Mouse (Mus musculus): ENCODE measurements at regions not wholly inside any gene's neighbourhood (a gene's known extent, or its start where the extent isn't known, plus 50 kb on each side); places are given as distances from the start of the nearest gene placed in this dataset.
A peak's percentile ranks its signal among the peaks of the same experiment; 100 is the strongest.

DNA sequence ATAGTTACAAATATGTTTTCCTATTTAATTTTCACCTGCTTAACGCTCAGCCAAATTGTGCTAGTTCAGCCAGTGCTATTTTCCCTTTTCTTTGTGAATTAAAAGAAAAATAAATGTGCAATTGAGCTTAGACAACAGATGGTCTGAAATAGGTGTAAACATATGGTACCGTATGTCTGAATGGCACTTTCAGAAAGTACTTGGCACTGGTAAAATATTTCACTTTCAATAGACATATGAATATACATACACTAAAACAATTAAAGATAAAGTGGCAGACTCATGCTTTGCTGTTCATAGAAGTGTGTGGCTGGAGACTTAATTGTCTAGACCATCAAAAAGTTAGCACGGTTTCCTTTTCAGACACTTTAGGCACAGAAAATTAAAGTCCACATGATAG, 794.8 kb upstream of the Slitrk1 start:
- no peak for DNase-seq (ENCODE audit: extremely low spot score in 1 of 2, low spot score in 2 of 2)
- intact Hi-C loops (cut with DNase I), result no loop called here

GRCm38 (mm10) chr14:109700296-109700695, 786.3 kb upstream of the Slitrk1 start:
- Histone ChIP-seq H3K4me3 (no peak overlapping the region), H3K27ac (no peak overlapping the region)
- no peak for DNase-seq (ENCODE audit: extremely low spot score in 1 of 2, low spot score in 2 of 2)
- intact Hi-C loops (cut with DNase I), result no loop called here
- TF ChIP-seq CTCF (IDR thresholded peaks at IDR 0.05), result no peak

More for the DNA sequence above, 794.8 kb upstream of the Slitrk1 start:
- no peak overlapping the region for H3K4me3 ChIP-seq
- no peak overlapping the region for H3K27ac ChIP-seq
- TF ChIP-seq CTCF (IDR thresholded peaks at IDR 0.05), result no peak

GRCm38 (mm10) chr14:109668566-109669116, 754.7 kb upstream of the Slitrk1 start:
- no peak for TF ChIP-seq CTCF (IDR thresholded peaks at IDR 0.05)
- intact Hi-C loops (cut with DNase I), result no loop called here
- no peak for DNase-seq (ENCODE audit: extremely low spot score in 1 of 2, low spot score in 2 of 2)
- Histone ChIP-seq H3K27ac (no peak overlapping the region), H3K4me3 (no peak overlapping the region)

DNA sequence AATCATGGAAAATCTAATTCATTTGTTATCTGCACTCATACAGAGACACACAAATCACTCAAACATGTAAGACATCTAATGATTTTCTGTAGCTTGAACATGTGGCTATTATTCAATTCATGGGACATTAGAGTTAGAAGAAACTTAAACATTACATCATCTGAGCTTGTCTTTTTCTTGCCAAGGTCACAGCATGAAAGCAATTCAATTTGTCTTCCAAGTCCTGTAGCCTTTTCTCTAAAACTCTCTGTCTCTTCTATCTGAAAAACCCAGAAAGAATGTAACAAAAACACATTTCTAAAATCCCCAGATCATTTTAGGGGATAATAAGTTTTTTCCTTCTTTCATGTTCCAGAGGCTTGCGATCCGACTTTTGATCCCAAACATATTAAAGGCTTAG, 754.1 kb upstream of the Slitrk1 start:
- intact Hi-C loops (cut with DNase I), result no loop called here
- no peak for DNase-seq (ENCODE audit: extremely low spot score in 1 of 2, low spot score in 2 of 2)
- TF ChIP-seq CTCF (IDR thresholded peaks at IDR 0.05), result no peak
- H3K4me3 ChIP-seq, result no peak overlapping the region
- no peak overlapping the region for H3K27ac ChIP-seq

- Histone ChIP-seq H3K4me3 (no peak overlapping the region), H3K27ac (no peak overlapping the region)
- TF ChIP-seq CTCF (IDR thresholded peaks at IDR 0.05), result no peak
- DNase-seq (ENCODE audit: extremely low spot score in 1 of 2, low spot score in 2 of 2), result no peak
- intact Hi-C loops (cut with DNase I), result no loop called here
Observed at GRCm38 (mm10) chr14:109663503-109664039, 749.6 kb upstream of the Slitrk1 start.

DNA sequence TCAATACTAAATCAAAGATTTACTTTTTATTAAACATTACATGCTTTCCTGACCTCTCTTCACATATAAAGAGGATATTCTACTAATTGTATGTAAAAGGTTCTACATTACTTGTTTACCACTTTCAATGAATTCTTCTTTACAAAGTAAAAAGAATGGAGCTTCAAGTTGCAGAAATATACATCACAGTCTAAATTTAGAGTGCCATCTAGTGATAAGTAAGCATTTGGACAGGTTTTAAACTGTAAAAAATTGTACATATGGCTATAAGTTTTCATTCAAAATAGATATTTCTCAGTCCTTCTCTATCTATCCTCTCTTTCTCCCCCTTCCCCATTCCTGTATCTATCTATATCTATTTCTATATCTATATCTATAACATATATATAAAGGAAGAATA, 746.4 kb upstream of the Slitrk1 start:
- no peak overlapping the region for H3K27ac ChIP-seq
- intact Hi-C loops (cut with DNase I), result no loop called here
- no peak overlapping the region for H3K4me3 ChIP-seq
- peak; percentile 52 for TF ChIP-seq CTCF (IDR thresholded peaks at IDR 0.05)
- no peak for DNase-seq (ENCODE audit: extremely low spot score in 1 of 2, low spot score in 2 of 2)

DNA sequence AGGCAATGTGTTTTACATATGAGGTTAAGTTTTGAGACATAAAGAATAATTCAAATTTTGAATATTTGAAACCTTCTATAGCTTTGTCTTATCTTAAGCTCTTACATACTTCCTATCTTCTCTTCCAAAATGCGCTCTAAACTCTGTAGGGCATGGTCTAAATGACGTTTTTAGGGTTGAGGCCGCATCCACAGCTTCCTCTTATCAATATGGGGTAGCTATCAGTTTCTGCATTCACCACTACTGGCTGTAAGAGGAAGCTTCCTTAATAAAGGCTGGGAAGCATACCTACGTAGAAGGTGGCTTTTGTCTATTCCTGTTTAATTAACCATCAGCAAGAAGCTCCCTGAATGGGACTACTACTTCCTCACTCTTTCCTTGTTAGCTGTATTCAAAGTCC, 734.6 kb upstream of the Slitrk1 start:
- intact Hi-C loops (cut with DNase I), result no loop called here
- H3K27ac ChIP-seq, result no peak overlapping the region
- DNase-seq (ENCODE audit: extremely low spot score in 1 of 2, low spot score in 2 of 2), result no peak
- TF ChIP-seq CTCF (IDR thresholded peaks at IDR 0.05), result no peak
- no peak overlapping the region for H3K4me3 ChIP-seq
